ENCODE assay signal across 28 mouse cellular contexts in genomic region chr7:105557671-105558070, GRCm38 (mm10). TPM values are rescaled to one million over a fixed set of nuclear protein-coding genes. Genes with fewer than 3 reads are reported as not detected.
DNase-seq lines count a peak whose midpoint lies in the region; ATAC-seq lines count a peak whose summit lies in the region.
"Had no signal": no experiment of that assay in that cellular context is flagged by ENCODE, and none has a peak within 500 bp of the region (broad histone marks: within the 10 kb centered on the region; RNA-seq: fewer than 3 reads in every experiment).

No protein-coding gene starts in this region.

- no peaks in the 10 kb centered on the region for H3K27me3 ChIP-seq in hindbrain, embryonic 13.5 days
- no peaks in the 10 kb centered on the region for H3K27me3 ChIP-seq in hindbrain, embryonic 11.5 days (ENCODE audit: control insufficient read depth, insufficient read depth, low read length)
- H3K27me3 ChIP-seq: forebrain, embryonic 13.5 days; limb, embryonic 12.5 days; lung, embryonic 15.5 days had no signal

- WGBS in hindbrain, embryonic 13.5 days = 83% methylated on average over 11 of the region's 11 CpGs
- 82% methylated on average over 11 of the region's 11 CpGs for WGBS in hindbrain, embryonic 11.5 days

- H3K4me1 ChIP-seq in hindbrain, embryonic 13.5 days (replicated peaks) = peaks cover 30% of the 10 kb centered on the region
- H3K4me1 ChIP-seq in hindbrain, embryonic 11.5 days (replicated peaks; ENCODE audit: control insufficient read depth, insufficient read depth, low read length) = no peaks in the 10 kb centered on the region

- no peak overlapping the region for H3K9ac ChIP-seq in hindbrain, embryonic 13.5 days
- no peak overlapping the region for H3K9ac ChIP-seq in hindbrain, embryonic 11.5 days (ENCODE audit: low read depth, low read length)
- H3K9ac ChIP-seq: forebrain, embryonic 13.5 days; hindbrain, embryonic 14.5 days; limb, embryonic 12.5 days; lung, embryonic 15.5 days had no signal

- no peak overlapping the region for H3K4me3 ChIP-seq in hindbrain, embryonic 13.5 days
- H3K4me3 ChIP-seq in hindbrain, embryonic 11.5 days (ENCODE audit: low read depth, low read length) = no peak overlapping the region
- H3K4me3 ChIP-seq: forebrain, embryonic 13.5 days; heart, embryonic 10.5 days; limb, embryonic 12.5 days; lung, embryonic 15.5 days had no signal

- no peaks in the 10 kb centered on the region for H3K9me3 ChIP-seq in hindbrain, embryonic 13.5 days
- no peaks in the 10 kb centered on the region for H3K9me3 ChIP-seq in hindbrain, embryonic 11.5 days (ENCODE audit: control insufficient read depth, low read length)
- H3K9me3 ChIP-seq: forebrain, embryonic 13.5 days; G1E; heart, embryonic 10.5 days; limb, embryonic 12.5 days; lung, embryonic 15.5 days had no signal

- H3K27ac ChIP-seq in hindbrain, embryonic 13.5 days = 0 out of 2 replicates have a peak overlapping the region, but pooled peaks have one; percentile 8
- no peak overlapping the region for H3K27ac ChIP-seq in hindbrain, embryonic 11.5 days (ENCODE audit: low read depth, low read length)
- H3K27ac ChIP-seq: forebrain, embryonic 13.5 days; heart, embryonic 10.5 days; hindbrain, embryonic 14.5 days; limb, embryonic 12.5 days; lung, embryonic 15.5 days; stomach, postnatal 0 days had no signal

- DNase-seq in cerebellum, adult 11-12 months = peak; percentile 69
- no peak for DNase-seq in cerebellum, postnatal 4 days (ENCODE audit: low spot score in 2 of 2)
- DNase-seq in hindbrain, embryonic 11.5 days (ENCODE audit: low spot score) = no peak
- DNase-seq in right cerebral cortex, postnatal 25 days = peak; percentile 23
- DNase-seq in right cerebral cortex, postnatal 36 days (ENCODE audit: low spot score in 2 of 2) = no peak
- DNase-seq: adrenal gland, postnatal 10 days; gastrocnemius, postnatal 10 days; heart, postnatal 36 days; kidney, adult 9 months; kidney, postnatal 10 days; right cerebral cortex, postnatal 4 days; thymus, adult 18-20 months; thymus, postnatal 25 days had no signal

- H3K36me3 ChIP-seq in hindbrain, embryonic 13.5 days = peaks cover 49% of the 10 kb centered on the region
- H3K36me3 ChIP-seq in hindbrain, embryonic 11.5 days (ENCODE audit: control insufficient read depth, insufficient read depth, low read length) = 0 out of 2 replicates have a peak, but pooled peaks cover 5% of the 10 kb centered on the region

- no peak for ATAC-seq in hindbrain, embryonic 13.5 days (ENCODE audit: low FRiP score)
- no peak for ATAC-seq in hindbrain, embryonic 11.5 days (ENCODE audit: low FRiP score)
- no peak for ATAC-seq in granulocyte monocyte progenitor cell, adult 5-6 weeks (replicated peaks; ENCODE audit: poor library complexity, severe bottlenecking)
- ATAC-seq: forebrain, embryonic 13.5 days; intestine, postnatal 0 days; midbrain, embryonic 16.5 days had no signal

- H3K4me2 ChIP-seq in hindbrain, embryonic 13.5 days = no peak overlapping the region
- H3K4me2 ChIP-seq in hindbrain, embryonic 11.5 days (replicated peaks; ENCODE audit: low read depth, low read length) = no peak overlapping the region
- H3K4me2 ChIP-seq: forebrain, embryonic 13.5 days; hindbrain, embryonic 14.5 days; limb, embryonic 12.5 days; lung, embryonic 15.5 days; midbrain, embryonic 11.5 days had no signal

RNA-seq across cellular contexts. Expression of gene Smpd1, which starts 3.5 kb away (rescaled TPM):
- 72.7 and 73.5 TPM in 2 replicates for polyA plus RNA-seq in hindbrain, embryonic 13.5 days (2015; fragmentation: Nextera tagmentation; extraction: Ambion mirVana)
- 51.2 and 52.5 TPM in 2 replicates for polyA plus RNA-seq in hindbrain, embryonic 11.5 days (2014; fragmentation: Nextera tagmentation; extraction: Ambion mirVana)
- 11.5 and 13.8 TPM in 2 replicates for total RNA-seq in granulocyte monocyte progenitor cell, adult 5-6 weeks (2014; fragmentation: Nextera tagmentation)
- total RNA-seq in granulocyte monocyte progenitor cell, adult 5-6 weeks (2017) = 11.3 and 22.4 TPM in 2 replicates

RNA-seq across cellular contexts. Expression of gene Apbb1, which starts 23.8 kb away (rescaled TPM):
- 242 and 246 TPM in 2 replicates for polyA plus RNA-seq in hindbrain, embryonic 13.5 days (2015; fragmentation: Nextera tagmentation; extraction: Ambion mirVana)
- polyA plus RNA-seq in hindbrain, embryonic 11.5 days (2014; fragmentation: Nextera tagmentation; extraction: Ambion mirVana) = 94.6 and 112 TPM in 2 replicates
- 0.81 TPM in 1 of 2 replicates, not detected in the other for total RNA-seq in granulocyte monocyte progenitor cell, adult 5-6 weeks (2014; fragmentation: Nextera tagmentation)
- 0.05 TPM in 1 of 2 replicates, not detected in the other for total RNA-seq in granulocyte monocyte progenitor cell, adult 5-6 weeks (2017)

RNA-seq across cellular contexts. Expression of gene Hpx, which starts 42.3 kb away (rescaled TPM):
- polyA plus RNA-seq in hindbrain, embryonic 13.5 days (2015; fragmentation: Nextera tagmentation; extraction: Ambion mirVana) = 0.23 and 0.32 TPM in 2 replicates
- not detected in 2 replicates for polyA plus RNA-seq in hindbrain, embryonic 11.5 days (2014; fragmentation: Nextera tagmentation; extraction: Ambion mirVana)
- total RNA-seq in granulocyte monocyte progenitor cell, adult 5-6 weeks (2014; fragmentation: Nextera tagmentation) = not detected in 2 replicates
- not detected in 2 replicates for total RNA-seq in granulocyte monocyte progenitor cell, adult 5-6 weeks (2017)
- total RNA-seq: G1E; heart, postnatal 36 days; layer of hippocampus, postnatal 10 days; neutrophil, adult 5-6 weeks had no signal
- polyA plus RNA-seq: forebrain, embryonic 13.5 days; G1E; hindbrain, embryonic 14.5 days; neural tube, embryonic 11.5 days had no signal

Comparison
In these comparisons a context has a peak if more than half of its experiments do, and no peak if none do; other contexts are left out.
1. DNase-seq: peak in cerebellum, adult 11-12 months (single experiment) and right cerebral cortex, postnatal 25 days (single experiment); none in cerebellum, postnatal 4 days (0 of 2), hindbrain, embryonic 11.5 days (single experiment) and right cerebral cortex, postnatal 36 days (0 of 2).